Mouse (Mus musculus) urinary bladder, adult 2 months (tissue): Measurements from ENCODE around the gene Rabgap1l. TPM values are rescaled to one million over a fixed set of nuclear protein-coding genes. Genes with fewer than 3 reads are reported as not detected.
A peak's percentile ranks its signal among the peaks of the same experiment; 100 is the strongest.

Source experiments
- DNase-seq: peaks from one replicate; pipeline ENCODE4 v3.0.0; 2022; ENCODE audit warnings: low spot score
- polyA plus RNA-seq: library from polyadenylated mRNA; depleted of rRNA; stranded (reverse); fragments of >200 nt; gene quantifications from 2 replicates; pipeline ENCODE4 v1.2.3, GENCODE M21; 2012

Rabgap1l gene
- polyA plus RNA-seq, 1 experiment: 47.3 TPM

GRCm38 (mm10) chr1:160312658-160313057 is 480.4 kb downstream of the Rabgap1l start:
- no peak for DNase-seq

DNA sequence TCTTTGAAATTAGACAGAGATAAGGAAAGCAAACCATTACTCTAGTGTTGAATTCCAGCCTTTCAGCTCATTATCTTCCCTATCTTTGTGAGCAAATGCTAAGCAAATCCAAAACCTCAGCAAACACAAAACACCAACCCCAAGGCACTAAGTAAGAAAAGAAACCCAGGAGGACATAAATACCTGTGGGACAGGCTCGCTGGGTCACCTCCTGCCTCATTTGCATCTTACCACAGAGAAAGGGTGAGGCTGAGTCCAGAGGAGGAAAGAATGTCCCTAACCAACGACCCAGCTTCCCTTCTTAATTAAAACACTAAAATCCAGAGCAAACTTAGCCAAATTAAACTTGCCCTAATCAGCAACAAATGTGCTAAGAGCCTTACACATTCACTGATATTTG is 481.1 kb downstream of the Rabgap1l start:
- no peak for DNase-seq

- no peak for DNase-seq
These were observed 483.1 kb downstream of the Rabgap1l start for GRCm38 (mm10) chr1:160309951-160310350.

GRCm38 (mm10) chr1:160308996-160309395 is 484.0 kb downstream of the Rabgap1l start:
- DNase-seq: peak; percentile 32

- DNase-seq: no peak
These were observed 484.5 kb downstream of the Rabgap1l start for GRCm38 (mm10) chr1:160308498-160308897.

DNA sequence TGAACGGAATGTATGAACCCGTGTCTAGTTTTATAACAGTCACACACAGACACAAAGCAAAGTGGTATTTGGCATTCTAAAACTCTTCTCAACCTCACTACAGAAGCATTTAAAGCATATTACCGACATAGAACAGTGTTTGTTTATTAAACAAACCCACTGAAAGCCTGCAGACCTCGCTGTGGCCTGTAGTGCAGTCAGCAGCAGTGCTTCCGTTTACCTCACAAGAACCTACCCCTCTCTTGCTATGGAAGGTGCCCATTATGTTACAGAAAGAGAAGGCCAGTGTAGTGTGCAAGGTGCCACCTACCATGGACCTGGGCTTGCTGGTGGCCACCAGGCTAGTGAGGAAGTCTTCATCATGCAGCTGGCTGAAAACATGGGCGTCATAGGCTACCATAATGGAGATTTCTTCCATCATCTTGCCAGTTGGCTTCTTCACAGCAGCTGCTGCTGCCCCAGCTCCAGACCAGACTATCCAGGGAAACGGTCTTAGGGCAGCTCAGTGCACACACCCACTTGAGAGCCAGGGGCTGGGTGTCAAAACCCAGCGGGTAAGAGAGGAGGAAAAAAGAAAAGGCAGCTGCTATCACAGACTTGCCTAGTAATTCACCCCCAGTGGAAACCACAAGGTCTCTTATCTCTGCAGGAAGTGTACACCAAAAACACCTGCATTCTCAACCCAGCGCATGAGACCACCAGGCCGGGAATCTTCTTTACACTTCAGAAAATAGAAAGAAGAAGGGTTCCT is 486.0 kb downstream of the Rabgap1l start:
- DNase-seq: no peak

- DNase-seq: no peak
These were observed 486.7 kb downstream of the Rabgap1l start for GRCm38 (mm10) chr1:160306336-160306735.

GRCm38 (mm10) chr1:160305826-160306225 is 487.2 kb downstream of the Rabgap1l start:
- no peak for DNase-seq

GRCm38 (mm10) chr1:160304969-160305498 is 488.0 kb downstream of the Rabgap1l start:
- no peak for DNase-seq

DNA sequence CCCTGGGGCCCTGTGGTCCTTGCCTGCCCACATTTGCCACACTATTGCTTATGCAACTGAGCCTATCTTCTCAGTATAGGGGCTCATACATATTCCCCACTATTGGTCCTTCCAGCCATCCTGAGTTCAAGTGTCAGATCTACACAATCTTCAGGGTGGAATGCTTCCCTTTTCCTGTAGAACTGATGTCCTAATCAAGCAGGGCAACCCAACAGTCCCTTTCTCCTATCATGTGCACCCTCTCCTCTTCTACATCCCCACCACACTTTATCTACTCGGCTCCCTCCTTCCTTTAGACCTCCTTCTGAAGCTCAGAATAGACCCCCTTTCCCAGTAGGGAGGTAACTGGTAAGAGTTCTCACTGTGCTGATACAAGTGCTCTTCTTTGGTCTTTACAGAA is 490.7 kb downstream of the Rabgap1l start:
- no peak for DNase-seq

DNA sequence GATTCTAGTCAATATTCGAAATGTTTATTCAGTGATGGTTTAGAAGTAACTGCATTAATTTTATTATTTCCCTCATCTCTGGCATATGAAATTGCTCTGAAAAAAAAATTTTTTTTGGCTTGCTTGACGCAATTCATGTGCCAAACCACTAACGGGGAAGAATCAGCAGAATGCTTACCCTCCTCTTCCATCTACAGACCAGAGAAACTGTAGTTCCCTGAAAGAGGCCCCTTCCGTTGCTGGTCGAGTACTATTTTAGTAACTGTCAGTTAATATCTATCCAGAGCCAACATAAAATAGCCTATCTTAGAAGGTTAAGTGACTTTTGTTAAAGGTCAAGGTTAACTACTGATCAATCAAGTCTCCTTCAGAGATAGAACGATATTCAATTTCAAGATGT is 491.9 kb downstream of the Rabgap1l start:
- DNase-seq: no peak

GRCm38 (mm10) chr1:160300704-160301103 is 492.3 kb downstream of the Rabgap1l start:
- no peak for DNase-seq

DNA sequence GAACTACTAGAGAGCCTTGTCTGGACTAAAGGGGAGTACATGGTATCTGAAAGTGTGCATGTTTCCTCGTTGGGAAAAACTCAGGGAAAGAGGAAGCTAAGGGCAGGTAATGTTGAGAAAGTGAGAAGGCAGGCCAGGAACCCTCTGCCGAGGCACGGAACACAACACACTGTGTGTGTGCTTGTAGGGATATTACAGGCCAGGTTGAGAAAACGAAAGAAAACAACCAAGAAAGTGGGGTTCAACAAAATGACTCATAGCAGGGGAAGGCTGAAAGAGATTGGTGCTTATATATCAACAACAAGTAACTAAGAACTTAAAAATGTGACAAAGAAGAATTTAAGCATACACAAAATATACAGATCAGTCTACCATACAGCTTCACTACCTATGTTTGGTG is 493.0 kb downstream of the Rabgap1l start:
- no peak for DNase-seq

DNA sequence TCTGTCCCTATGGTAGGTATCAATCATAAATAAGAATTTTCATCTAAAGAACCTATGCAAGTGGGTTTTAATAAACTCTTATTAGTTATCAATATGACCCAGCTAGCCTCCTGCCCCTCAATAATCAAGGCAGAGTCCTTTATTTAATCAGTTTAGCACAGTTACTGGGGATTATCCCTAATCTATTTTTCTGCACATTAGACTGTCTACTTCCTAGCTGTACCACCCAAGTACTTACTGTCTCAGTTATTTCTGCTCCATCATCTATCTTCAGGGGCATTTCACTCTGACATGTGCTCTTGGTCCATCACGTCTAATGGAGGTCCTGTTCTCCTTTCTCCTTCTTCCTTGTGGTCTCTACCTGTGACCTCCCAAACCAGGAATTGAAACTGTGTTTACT is 494.1 kb downstream of the Rabgap1l start:
- DNase-seq: no peak

DNA sequence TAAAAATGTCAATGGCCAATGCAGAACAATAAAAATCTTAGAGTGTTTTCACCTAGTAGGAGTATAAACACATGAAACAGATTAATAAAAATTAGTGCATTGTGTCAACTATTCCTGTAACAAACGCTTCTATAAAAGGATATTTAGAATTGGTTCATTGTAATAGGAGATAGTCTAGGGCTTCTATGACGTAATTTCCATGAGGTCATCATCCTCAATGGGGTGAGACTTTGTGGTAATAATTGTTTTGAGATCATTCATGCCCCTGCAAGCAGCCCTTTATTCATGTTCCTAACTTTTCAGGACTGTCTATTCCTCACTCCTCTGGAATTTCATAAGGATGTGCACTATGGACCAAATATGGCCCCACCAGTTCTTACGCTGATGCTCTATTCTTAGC is 495.3 kb downstream of the Rabgap1l start:
- DNase-seq: no peak

GRCm38 (mm10) chr1:160295323-160295722 is 497.7 kb downstream of the Rabgap1l start:
- no peak for DNase-seq

GRCm38 (mm10) chr1:160293488-160293887 is 499.5 kb downstream of the Rabgap1l start:
- no peak for DNase-seq

GRCm38 (mm10) chr1:160292058-160292457 is 501.0 kb downstream of the Rabgap1l start:
- DNase-seq: no peak

DNA sequence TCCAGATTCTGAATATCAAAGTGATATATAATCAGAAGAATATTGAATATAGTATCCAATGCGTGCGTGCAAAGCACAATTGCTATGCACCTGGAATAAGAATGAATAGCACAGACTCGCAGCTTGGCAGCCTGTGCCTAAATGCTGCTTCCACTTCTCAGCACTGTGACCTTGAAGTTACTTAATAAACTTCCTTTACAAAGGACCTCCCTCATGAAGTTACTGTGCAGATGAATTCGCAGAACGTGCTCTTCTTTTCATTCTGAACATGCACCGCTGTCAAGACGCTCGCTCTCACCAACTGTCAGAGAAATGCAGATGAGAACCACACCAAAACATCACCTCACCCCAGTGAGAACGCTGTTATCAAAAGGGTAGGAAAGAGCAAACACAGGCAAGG is 502.8 kb downstream of the Rabgap1l start:
- DNase-seq: no peak

DNA sequence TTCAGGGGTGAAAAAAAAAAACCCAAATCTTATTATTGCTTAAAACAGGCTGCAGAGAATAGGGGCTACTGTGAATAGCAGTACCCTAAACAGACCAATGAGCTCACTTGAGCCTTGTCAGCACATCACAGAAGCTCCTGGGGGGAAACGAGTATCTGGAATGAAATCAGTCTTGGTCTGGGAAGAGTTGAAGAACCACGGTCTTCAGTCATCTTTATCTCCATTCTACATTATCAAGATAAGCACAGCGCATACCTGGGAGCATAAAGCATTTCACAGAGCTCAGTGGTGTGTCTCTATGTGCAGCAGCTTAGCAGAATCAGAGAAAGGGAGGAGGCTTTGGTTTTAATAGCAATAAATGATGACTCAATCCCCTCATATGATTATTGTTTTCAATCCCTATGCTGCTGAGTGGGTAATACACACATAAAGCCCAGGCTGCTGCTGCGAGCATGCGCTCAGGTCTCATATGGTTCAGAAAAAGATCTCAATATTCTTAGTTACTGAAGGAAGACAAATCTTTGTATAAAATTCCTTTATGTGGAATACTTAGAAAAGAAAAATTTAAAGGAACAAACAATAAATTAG is 505.9 kb downstream of the Rabgap1l start:
- DNase-seq: no peak

- no peak for DNase-seq
These were observed 506.5 kb downstream of the Rabgap1l start for GRCm38 (mm10) chr1:160286400-160287057.

- no peak for DNase-seq
These were observed 508.8 kb downstream of the Rabgap1l start for GRCm38 (mm10) chr1:160284241-160284640.
